Mouse (Mus musculus): ENCODE data around the gene Glud1.
A peak's percentile ranks its signal among the peaks of the same experiment; 100 is the strongest.
"Not testable (repeated sequence)": the region's sequence is repeated elsewhere in the genome, so short reads cannot be mapped to it uniquely, and the experiment has no call there.

The Glud1 gene

GRCm38 (mm10) chr14:34354456-34354855 lies 43.9 kb downstream of the Glud1 start:
- no peak for DNase-seq

- DNase-seq = no peak
Measured at GRCm38 (mm10) chr14:34355301-34355700, 44.8 kb downstream of the Glud1 start, which contains the start of gene Fam25c. TSS of gene Fam25c (minus strand) at chr14:34355433.

DNA sequence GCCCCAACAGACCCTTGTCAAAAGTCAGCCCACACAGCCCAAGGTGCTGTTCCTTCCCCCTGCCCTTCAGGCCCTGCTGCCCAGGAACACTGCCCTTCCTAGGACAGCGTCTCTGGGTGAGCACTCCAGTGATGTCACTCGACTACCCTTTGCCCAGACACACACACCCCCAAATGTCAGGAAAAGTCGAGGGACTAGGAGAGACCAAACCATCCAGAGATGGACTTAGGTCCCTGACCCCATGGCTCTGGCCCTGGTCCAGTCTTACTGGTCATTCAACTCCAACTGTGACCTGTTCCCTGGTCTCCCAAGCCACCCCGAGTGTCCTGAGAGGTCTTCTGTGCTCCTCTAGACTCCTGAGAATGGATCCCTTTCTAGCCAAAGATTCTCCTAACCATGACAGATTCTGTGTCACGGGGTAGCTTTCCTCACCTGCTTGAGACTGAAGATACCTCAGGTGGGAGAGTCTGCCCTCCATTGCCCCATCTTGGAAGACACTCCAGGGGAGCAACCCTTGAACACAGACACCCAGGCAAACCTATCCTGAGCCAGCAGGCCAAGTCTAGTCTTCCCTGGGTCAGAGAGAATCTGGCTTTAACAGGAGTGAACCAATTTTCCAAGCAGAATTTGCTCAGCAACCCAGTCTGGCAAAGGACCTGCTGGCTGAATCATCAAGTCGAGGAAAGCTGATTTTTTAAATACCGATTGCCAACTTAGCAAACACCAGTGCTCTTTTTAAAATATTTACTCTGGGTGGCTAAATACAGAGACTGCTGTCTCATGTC lies 47.3 kb downstream of the Glud1 start:
- no peak for DNase-seq

DNA sequence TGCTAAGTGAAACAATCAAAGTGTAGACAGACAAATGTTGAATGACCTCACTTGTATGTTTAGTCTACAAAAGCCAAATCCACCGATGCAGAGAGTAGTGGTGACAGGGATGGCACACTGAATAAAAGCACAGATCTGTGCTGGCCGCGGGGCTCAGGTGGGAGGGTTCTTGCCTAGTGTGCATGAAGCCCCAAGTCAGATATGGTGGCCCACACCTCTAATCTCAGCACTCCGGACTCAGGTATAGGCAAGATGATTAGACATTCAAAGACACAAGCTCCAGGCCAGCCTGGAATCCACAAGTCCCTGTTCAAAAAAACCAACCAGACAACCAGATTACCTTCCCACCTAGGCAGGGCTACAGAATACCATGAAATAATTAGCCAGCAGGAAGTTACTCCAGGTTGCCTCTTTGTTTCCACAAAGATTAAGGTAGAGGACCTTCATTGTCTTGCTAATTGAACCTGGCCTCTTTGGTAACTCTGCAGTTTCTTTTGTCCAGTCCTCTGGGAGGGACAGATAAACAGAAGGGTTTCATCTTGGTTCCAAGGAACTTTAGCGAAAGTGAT lies 49.2 kb downstream of the Glud1 start:
- DNase-seq = no peak

GRCm38 (mm10) chr14:34360251-34360650 lies 49.7 kb downstream of the Glud1 start:
- no peak for DNase-seq

GRCm38 (mm10) chr14:34362135-34362534 lies 51.6 kb downstream of the Glud1 start:
- no peak for DNase-seq

GRCm38 (mm10) chr14:34362726-34363445 lies 52.4 kb downstream of the Glud1 start:
- peak; percentile 76 for DNase-seq

GRCm38 (mm10) chr14:34363490-34364253 lies 53.1 kb downstream of the Glud1 start:
- peak; percentile 56 for DNase-seq

DNA sequence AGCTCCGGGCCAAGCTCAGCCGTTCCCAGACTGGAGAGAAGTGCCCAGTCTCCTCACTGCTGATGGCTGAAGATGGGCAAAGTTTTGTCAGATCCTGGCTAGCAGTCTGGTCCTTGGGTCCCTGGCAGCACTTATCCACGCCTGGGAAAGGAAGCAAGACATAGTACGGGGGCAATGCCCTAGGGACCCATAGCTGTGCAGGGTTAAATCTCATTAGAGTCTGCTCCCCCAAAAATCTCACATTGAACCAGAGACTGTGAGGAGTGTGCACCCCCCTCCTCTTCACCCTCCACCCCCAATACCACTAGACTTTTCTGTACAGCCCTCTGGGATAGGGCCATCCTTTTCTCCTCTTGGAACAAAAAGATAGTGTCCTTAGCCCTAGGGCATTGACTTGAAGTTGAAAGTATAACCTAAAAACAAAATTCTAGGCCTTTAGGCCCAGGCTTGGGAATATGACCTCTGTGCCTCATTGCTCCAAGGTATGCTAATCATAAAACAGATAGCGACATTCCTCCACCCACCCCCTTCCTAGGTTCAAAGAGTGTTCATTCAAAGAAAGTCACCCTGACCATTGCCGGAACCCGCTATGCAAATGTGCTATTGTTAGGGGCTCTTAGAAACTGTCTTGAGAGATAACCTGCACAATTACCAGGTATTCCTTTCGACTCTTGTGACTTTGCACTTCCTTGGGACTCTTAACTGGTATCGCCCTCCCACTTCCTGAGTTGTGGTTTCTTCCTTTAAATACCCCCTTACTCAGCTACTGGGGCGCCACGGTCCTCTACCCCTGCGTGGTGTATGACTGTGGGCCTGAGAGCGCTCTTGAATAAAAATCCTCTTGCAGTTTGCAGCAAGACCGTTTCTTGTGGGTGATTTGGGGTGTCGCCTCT lies 54.0 kb downstream of the Glud1 start:
- not testable (repeated sequence) for DNase-seq

DNA sequence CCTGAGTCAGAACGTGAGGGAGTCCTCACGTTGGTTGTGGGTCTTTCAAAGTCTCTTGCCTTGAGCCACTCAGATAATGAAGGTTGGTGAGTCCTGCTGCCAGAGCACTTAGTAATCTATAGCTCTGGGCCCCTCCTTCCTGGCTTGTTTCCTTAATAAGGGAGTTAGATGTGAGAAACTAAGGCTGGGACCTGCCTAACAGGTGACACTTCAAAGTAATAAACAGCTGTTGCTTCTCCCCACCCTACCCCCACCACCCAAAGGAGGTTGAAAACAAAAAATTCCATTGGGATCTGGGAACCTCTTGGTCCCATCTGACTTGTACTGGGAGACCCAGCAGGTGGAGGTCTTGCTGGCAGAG lies 54.6 kb downstream of the Glud1 start:
- DNase-seq = no peak

- DNase-seq = no peak
Measured at GRCm38 (mm10) chr14:34370203-34370602, 59.7 kb downstream of the Glud1 start.

GRCm38 (mm10) chr14:34370921-34371320 lies 60.4 kb downstream of the Glud1 start:
- no peak for DNase-seq

DNA sequence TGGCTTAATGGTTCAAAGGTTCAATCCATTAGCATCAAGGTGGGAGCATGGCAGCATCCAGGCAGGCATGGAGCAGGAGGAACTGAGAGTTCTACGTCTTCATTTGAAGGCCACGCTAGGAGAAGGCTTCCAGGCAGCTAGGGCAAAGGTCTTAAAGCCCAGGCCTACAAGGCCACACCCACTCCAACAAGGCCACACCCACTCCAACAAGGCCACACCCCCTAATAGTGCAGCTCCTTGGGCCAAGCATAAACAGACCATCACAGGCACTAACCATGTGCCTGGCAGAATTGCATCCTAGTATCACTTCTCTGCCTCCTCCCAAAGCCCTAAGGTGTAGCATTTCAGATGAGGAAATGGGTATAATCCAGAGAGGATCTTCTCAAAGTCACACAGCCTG lies 61.2 kb downstream of the Glud1 start:
- no peak for DNase-seq

- DNase-seq = peak; percentile 28
Measured at GRCm38 (mm10) chr14:34372646-34373045, 62.1 kb downstream of the Glud1 start.

GRCm38 (mm10) chr14:34373581-34373980 lies 63.1 kb downstream of the Glud1 start:
- no peak for DNase-seq

GRCm38 (mm10) chr14:34374577-34374976 lies 64.0 kb downstream of the Glud1 start, which contains the start of gene Sncg:
TSS of gene Sncg (minus strand) at chr14:34374789.
- DNase-seq = no peak

DNA sequence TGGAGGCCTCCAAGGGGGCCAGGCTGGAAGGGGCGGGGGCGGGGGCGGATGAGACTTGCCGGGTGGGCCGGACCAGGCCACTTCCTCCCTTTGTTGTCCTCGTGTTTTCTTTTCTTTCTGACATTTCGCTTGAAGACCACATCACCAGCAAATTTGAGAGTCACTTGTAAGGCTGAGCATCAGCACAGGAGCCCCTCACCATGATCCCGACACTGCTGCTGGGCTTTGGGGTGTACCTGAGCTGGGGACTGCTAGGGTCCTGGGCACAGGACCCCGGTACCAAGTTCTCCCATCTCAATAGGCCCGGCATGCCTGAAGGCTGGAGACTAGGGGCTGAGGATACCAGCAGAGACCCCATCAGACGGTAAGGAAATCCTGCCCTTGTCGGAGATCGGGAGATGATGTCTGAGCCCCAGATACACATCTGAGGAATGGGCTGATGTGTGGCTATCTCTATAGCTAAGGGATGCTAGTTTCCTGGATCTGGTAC lies 64.9 kb downstream of the Glud1 start, which contains the start of gene Mmrn2:
Mmrn2 (plus strand) TSS at position 51 of the 490 bp plus-strand sequence.
- DNase-seq = no peak

DNA sequence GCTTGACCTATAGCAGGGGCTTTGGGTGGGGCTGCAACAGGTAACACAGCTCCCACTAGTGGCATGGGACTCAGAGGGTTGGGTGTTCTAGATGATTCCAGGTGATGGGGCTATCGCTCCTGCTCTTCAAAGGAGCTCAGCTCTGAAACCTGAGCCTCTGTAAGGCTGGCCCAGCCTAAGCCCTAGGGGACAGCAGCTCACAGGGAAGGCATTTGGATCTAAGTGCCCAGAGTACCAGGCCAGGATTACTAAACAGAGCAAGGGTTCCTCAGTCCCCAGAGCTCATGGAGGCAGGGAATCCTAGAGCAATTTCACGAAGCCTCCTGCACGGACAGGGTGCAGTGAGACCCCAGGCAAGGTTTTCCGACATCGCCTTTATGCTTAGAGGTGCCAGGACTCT lies 65.4 kb downstream of the Glud1 start:
- no peak for DNase-seq

GRCm38 (mm10) chr14:34377121-34377520 lies 66.6 kb downstream of the Glud1 start:
- DNase-seq = no peak

GRCm38 (mm10) chr14:34378560-34379331 lies 68.2 kb downstream of the Glud1 start:
- no peak for DNase-seq
